Mouse (Mus musculus): ENCODE measurements around the gene Rnf227.

Rnf227 gene

DNA sequence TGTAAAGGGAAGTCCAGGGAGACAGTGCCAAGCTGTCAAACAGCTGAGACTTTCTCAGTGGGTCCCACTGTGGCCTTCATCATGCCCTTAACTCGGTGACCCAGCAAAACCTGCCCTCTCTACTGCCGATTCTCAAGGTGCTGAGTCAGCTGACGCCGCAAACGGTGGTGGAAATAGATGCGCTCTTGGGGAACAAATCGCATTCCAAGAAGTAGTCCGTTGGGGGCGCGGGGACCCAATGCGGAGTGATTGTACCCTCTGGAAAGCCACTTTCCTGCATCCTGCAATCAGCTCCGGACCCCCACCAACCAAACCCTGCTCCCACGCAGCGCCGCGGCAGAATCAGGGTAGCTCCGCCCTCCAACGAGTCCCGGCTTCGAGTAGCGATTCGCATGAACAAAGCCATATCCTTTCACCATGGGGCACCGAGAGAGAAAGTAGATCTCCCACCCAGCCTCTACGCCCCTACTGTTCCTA lies 8.3 kb upstream of the Rnf227 start:
- DNase-seq, result peak; percentile 75

DNA sequence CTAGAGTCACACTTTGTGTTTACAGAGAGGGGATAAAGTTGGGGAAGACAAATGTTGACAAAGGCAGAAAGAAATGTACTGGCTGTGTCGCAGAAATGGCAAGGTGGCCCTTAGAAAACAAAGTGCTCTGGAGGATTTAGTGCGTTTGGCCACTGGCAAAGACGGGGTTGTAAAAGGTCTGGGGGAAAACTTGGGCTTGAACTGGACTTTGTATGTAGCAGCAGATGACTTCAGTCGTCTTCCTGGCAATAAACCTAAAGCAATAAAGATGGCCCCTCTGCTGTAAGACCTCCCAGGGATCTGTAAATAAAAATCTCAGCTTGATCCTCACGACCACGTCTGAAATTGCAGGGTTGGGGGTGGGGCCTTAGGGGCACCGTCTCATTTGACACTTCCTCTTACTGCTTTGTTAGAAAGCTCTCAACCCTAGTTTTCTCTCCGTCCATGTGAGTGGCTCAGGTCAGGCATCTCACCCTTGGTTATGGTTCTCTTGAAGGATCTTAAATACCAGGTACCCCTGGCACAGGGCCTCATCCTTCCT lies 7.5 kb upstream of the Rnf227 start:
- no peak for DNase-seq

DNA sequence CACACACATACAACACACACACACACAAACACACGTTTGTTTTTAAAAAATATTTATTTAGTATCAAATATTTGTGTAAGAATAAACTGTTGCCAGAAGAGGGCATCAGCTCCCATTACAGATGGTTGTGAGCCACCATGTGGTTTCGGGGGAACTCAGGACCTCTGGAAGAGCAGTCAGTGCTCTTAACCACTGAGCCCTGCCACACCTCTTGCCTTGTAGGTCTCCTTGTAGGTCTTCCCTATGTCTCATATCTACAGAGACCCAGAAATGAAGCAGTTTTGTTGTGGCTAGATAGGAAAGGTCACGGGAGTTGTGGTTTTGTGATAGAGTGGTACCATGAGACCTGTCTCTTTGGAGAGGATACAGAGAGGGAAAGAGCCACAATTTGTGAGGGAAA lies 6.3 kb upstream of the Rnf227 start:
- no peak for DNase-seq

DNA sequence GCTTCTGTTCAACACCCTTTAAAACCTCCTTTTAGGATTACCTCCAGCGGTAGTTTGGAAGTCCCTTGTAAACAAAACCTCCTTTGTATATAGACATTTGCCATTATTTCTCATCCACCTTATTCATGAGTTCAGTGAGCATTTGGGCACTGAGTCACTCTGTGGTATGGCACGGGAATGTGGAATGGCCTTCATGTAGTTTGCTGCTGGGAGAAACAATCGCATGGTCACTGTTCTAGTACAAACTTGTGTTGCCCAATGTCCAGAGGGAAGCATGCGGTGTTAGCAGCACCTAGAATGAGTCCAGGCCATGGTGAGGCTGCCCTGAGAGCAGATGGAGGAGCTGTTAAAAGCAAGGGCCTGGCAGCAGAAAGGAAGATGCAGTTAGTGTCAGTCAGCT lies 5.5 kb upstream of the Rnf227 start:
- no peak for DNase-seq

GRCm38 (mm10) chr11:69346441-69346840 lies 6.2 kb downstream of the Rnf227 start:
- DNase-seq, result no peak

GRCm38 (mm10) chr11:69356544-69356943 lies 16.3 kb downstream of the Rnf227 start:
- DNase-seq, result no peak

DNA sequence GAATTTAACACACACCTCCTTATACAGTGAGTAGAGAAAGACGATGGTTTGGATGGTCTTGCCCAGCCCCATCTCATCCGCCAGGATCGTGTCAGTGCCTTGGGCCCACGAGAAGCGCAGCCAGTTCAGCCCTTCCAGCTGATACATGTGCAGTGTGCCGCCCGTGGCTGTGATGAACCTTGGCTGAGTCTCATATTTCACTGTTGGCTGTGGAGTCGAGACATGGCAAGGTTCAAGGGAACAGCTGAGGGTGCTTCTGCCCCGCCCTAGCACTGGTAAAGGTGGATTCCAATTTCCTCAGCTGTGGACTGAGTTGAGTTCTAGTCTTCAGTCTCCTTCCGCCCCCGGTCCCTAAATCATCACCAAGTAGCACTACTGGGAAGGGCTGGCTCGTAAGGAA lies 17.4 kb downstream of the Rnf227 start:
- no peak for DNase-seq

GRCm38 (mm10) chr11:69362021-69362420 lies 21.8 kb downstream of the Rnf227 start:
- no peak for DNase-seq

DNA sequence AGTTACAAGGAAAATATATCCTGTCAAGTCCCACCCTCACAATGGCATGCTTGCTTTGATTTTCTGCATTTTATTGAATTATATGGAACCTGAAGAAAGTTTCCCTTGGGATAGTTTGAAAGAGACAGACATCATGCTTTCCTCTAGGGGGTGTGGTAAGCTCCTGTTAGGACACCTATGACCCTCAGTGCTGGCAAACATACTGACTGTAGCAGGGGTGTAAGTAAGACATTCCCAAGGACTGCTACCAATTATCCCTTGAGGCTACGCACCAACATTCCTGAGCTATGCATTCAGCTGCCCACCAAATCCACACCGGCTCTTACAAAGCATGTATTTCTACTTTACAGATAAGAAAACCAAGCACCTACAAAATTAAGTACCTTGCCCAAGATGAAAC lies 22.2 kb downstream of the Rnf227 start:
- DNase-seq, result no peak

- DNase-seq, result no peak
Observed at GRCm38 (mm10) chr11:69364376-69364775, 24.1 kb downstream of the Rnf227 start.

GRCm38 (mm10) chr11:69364910-69365309 lies 24.6 kb downstream of the Rnf227 start:
- DNase-seq, result peak; percentile 96

GRCm38 (mm10) chr11:69365722-69366121 lies 25.5 kb downstream of the Rnf227 start:
- DNase-seq, result peak; percentile 54

GRCm38 (mm10) chr11:69366157-69366854 lies 26.0 kb downstream of the Rnf227 start:
- peak; percentile 98 for DNase-seq

DNA sequence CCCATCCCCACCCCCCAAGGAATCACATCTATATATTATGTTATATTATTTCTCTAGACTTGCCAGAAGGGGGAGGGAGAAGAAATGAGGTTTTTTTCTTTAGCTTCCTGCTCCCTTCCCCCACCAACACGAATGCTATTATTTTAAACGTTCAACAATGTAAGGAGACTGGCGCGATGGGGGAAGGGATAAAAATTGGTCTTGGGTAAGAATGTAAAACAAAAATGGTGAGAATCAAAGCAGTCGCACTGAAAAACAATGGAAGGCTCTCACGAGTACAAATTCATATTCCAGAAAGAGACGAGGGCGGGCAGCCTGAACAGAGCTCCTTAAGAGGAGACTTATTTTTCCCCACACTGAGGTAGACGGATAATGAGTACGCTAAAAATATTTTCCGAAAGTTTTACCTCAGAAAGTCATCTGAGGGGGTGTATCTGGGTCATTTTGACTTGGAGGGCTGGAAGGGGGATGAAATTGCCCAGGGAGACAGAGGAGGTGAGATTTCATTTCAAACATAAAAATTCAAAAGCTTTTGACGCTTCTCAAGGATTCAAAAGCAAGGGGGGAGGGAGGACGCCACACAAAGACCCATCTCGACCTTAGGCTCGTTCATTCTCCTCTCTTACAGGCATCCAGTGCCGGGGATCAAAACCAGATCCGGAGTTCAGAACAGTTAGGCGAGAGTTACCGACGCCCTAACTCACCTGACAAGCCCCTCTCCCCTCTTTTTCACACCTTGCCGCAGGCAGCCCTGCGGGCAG lies 26.8 kb downstream of the Rnf227 start:
- DNase-seq, result peak; percentile 73

DNA sequence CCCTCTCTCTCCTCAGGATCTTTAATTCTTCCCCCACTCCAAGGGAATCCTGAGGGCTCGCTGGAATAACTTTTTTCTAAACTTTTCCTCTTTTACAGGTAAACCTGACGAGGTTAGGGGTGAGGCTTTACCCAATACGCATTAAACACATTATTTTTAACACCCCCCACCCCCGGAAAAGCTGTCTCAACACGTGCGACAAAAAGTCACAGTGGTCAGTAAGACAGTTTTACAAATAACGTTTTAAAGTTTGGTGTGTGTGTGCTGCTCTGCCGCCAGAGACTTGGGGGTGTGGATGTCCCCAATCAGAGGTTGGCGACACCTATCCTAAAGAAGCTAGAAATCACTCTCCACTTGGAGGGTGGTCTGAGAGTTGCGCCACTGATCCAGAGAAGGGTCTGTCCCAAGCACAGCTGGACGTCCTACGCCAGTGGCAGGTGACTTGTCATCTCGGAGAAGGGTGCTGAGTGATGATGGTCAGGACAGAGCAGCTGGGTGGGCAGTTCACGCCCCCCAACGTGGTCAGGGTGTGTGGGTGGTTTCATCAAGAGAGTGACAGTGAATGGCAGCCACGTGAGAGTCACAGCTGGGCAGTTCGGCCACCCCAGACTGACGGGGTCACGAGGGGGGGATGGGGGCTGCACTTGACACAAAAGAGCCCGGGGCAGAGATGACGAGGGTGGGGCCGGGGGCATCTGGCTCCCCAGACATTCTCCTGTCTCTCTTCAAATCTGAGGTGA lies 27.5 kb downstream of the Rnf227 start:
- DNase-seq, result peak; percentile 48

DNA sequence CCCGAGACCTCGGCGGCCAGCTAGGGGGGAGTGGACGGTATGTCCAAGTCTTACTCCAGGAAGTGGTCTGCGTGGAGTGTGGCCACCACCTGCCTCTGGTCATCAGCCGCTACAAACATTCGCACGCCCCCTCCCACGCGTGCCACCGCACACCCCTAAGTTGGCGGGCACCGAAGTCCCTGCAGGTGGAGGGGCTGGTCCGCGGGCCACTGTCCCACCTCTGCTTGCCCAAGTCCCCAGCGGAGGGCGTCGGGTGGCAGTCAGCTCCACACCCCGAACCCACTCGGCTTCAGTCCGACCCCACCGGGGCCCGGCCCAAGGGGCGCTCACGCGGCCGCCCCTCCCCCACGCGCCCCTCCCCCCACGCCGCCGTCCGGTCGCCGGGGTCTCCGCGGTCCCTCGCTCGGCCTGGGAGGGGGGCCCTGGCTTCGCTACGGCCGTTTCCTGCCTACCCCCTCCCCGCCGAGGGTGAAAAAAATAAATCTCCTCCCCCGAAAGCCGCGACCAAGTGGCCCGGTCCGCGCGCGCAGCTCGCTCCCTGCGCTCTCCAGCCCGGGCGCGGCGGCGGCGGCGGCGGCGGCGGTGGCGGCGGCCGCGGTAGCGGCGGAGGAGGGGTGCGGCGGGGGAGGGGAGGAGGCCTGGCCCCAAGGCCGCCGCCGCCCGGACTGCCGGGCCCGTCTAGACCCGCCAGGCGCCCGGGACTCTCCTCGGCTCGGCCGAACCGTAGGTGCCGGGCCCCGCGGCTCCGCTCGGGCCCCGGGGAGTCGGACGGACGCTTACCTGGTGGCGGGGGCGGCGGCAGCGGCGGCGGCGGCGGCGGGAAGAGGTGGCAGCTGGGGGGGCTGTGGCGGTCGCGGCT lies 28.3 kb downstream of the Rnf227 start:
- peak; percentile 42 for DNase-seq

DNA sequence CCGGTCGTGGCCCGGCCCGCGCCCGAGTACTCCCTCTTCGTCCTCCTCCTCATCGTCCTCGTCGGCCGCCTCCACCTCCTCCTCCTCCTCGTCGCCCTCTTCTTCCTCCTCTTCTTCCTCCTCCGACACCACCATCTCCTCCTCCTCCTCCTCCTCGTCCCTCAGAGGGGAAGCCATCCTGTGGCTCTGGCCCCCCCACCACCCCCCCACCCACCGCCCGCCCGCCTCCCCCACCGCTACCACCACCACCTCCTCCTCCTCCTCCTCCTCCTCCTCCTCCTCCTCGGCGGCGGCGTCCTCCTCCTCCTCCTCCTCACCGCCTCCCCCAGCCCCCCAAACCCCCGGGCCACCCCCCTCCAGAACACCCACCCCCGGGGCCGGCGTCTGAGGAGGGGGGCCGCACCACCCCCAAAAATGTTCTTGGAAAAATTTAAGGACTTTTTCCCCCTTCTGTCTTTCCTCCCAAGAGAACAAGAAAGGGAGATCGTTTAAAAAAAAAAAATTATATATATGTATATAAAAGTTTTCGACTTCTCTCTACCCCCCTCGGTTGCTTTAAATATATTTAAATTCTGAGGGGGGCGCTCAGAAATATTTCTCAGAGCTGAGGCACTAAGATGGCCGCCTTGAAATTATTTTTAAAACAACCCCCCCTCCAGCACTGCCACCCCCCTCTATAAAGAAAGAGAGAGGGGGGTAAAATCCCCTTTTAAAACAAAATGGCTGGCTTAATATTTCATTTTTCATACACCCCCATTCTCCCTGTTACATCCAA lies 29.1 kb downstream of the Rnf227 start, which contains the start of gene Chd3:
Gene Chd3 (minus strand): TSS at position 192 of the 775 bp plus-strand sequence.
- DNase-seq, result no peak

DNA sequence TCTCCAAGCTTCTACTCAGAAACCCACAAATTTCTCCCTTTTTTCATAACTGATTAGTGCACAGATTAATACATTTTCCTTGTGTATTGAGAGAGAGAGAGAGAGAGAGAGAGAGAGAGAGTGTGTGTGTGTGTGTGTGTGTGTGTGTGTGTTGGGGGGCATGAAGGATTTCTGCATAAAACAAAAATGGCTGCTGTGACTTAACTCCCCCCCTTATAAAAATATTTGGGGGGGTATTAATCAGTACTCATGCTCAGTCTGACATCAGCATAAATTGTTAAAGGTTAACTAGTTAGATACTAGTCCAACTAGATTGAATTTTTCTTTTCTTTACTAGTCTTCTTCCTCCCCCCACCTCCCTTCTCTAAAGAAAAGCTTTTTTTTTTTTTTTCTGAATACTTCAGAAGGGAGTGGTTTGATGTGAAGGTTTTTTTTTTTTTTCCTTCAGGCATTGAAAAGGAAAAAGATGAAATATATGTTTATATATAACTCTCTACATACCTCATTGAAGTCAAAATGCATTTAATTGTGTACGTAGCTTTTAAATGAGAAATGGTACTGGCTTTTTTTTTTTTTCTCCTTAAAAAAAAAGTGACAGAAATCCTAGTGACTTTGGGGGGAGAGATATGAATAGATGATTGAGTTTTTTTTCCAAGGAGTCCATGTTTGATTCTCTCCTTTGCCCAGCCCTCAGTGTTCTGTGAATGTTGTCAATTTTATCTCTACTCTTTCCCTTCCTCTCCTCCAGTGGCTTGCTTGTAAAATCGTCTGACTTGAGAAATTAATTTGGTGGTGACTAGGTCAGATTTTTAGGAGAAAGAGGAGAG lies 29.9 kb downstream of the Rnf227 start:
- no peak for DNase-seq

DNA sequence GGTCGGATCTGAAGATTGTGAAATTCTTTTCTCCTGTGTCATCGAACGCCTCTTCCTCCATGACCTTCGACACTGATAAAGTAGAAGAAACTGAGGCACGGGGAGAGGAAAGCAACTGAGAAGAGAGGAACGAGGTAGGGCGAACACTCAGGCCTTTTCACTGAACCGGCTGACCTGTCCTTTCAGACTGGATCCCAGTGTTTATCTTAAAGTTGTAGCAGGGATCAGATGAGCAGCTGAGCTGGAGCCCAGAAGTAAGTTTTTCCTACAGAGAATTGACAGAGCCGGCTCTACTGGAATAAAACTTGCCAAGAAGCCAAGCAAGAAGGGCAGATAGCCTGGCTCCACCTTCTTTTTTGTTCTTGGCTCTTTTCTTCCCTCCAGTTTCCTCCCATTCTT lies 30.6 kb downstream of the Rnf227 start:
- no peak for DNase-seq

- DNase-seq, result no peak
Observed at GRCm38 (mm10) chr11:69371601-69372000, 31.3 kb downstream of the Rnf227 start.
